Mouse (Mus musculus): ENCODE data around the gene Prkn. TPM values are rescaled to one million over a fixed set of nuclear protein-coding genes. Genes with fewer than 3 reads are reported as not detected.

The Prkn gene
- total and polyA plus RNA-seq, 2 experiments: 2.5 to 8.9 TPM

GRCm38 (mm10) chr17:11881110-11881820 is 1041.1 kb downstream of the Prkn start:
- TF ChIP-seq CTCF (IDR thresholded peaks at IDR 0.05; ENCODE audit: low read depth, low read length) (no peak), POLR2A (IDR thresholded peaks at IDR 0.05; ENCODE audit: extremely low read depth, insufficient read depth, low read length) (no peak)
- 81% methylated on average over 5 of the region's 5 CpGs for WGBS
- DNase-seq (ENCODE audit: extremely low read depth, low read depth, low spot score): no peak

DNA sequence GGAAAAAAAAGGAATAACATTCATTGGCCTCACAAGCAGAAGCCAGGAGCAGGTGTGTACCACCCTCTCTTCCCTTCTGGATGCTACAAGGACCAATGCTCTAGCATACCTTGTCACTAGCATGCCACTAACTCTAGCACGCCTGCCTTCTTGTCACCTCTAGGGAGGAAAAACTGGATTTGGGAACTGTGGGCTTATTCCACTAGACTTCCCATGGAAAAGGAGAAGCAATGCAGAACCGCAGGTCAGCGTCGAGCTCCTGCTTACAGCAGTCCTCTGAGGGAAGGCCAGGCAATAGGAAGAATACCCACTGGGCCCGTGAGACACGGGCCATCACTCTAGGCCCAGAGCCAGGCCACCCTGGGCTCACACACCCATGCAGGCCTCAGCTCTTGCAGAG is 1045.4 kb downstream of the Prkn start:
- no peaks in the 10 kb centered on the region for H3K27me3 ChIP-seq (ENCODE audit: control insufficient read depth, insufficient read depth, low read length)
- DNase-seq (ENCODE audit: extremely low read depth, low read depth, low spot score): no peak
- no peak overlapping the region for H3K9ac ChIP-seq (ENCODE audit: low read depth, low read length)
- 94% methylated on average over 6 of the region's 6 CpGs for WGBS
- no peaks in the 10 kb centered on the region for H3K36me3 ChIP-seq (ENCODE audit: control insufficient read depth, insufficient read depth, low read length)
- H3K4me1 ChIP-seq (ENCODE audit: control insufficient read depth, insufficient read depth, low read length): no peaks in the 10 kb centered on the region
- H3K79me2 ChIP-seq (ENCODE audit: control insufficient read depth, insufficient read depth, low read length): no peaks in the 10 kb centered on the region
- H3K27ac ChIP-seq (replicated peaks; ENCODE audit: insufficient read depth, low read depth, low read length): no peak overlapping the region
- no peak overlapping the region for H3K4me3 ChIP-seq (ENCODE audit: insufficient read depth, low read depth, low read length)
- TF ChIP-seq CTCF (IDR thresholded peaks at IDR 0.05; ENCODE audit: low read depth, low read length) (no peak), POLR2A (IDR thresholded peaks at IDR 0.05; ENCODE audit: extremely low read depth, insufficient read depth, low read length) (no peak)

More at GRCm38 (mm10) chr17:11881110-11881820, 1041.1 kb downstream of the Prkn start:
- no peaks in the 10 kb centered on the region for H3K27me3 ChIP-seq (ENCODE audit: control insufficient read depth, insufficient read depth, low read length)
- no peaks in the 10 kb centered on the region for H3K79me2 ChIP-seq (ENCODE audit: control insufficient read depth, insufficient read depth, low read length)
- no peak overlapping the region for H3K4me3 ChIP-seq (ENCODE audit: insufficient read depth, low read depth, low read length)
- no peaks in the 10 kb centered on the region for H3K36me3 ChIP-seq (ENCODE audit: control insufficient read depth, insufficient read depth, low read length)
- H3K27ac ChIP-seq (replicated peaks; ENCODE audit: insufficient read depth, low read depth, low read length): no peak overlapping the region
- H3K4me1 ChIP-seq (ENCODE audit: control insufficient read depth, insufficient read depth, low read length): no peaks in the 10 kb centered on the region
- no peak overlapping the region for H3K9ac ChIP-seq (ENCODE audit: low read depth, low read length)

DNA sequence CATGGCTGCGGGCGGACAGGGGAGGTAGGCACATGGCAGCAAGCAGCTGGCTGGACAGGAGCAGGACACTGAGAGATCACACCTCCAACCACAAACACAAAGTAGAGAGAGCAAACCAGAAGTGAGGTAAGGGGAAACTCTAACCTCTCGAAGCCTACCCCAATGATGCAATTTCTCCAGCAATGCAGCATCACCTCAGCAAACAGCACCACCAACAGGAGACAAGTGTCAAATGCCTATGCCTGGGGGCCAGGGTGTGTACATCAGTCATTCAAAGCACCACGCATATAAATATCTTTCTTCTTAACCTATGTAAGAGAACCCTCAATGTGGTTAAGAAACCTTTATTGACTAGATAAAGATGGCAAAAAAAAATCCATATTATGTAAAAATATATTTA is 1046.8 kb downstream of the Prkn start:
- no peak for TF ChIP-seq POLR2A (IDR thresholded peaks at IDR 0.05; ENCODE audit: extremely low read depth, insufficient read depth, low read length)
- TF ChIP-seq CTCF (IDR thresholded peaks at IDR 0.05; ENCODE audit: low read depth, low read length): no peak
- Histone ChIP-seq H3K79me2 (ENCODE audit: control insufficient read depth, insufficient read depth, low read length) (no peaks in the 10 kb centered on the region), H3K27ac (replicated peaks; ENCODE audit: insufficient read depth, low read depth, low read length) (no peak overlapping the region), H3K4me1 (ENCODE audit: control insufficient read depth, insufficient read depth, low read length) (no peaks in the 10 kb centered on the region), H3K9ac (ENCODE audit: low read depth, low read length) (no peak overlapping the region), H3K27me3 (ENCODE audit: control insufficient read depth, insufficient read depth, low read length) (no peaks in the 10 kb centered on the region), H3K36me3 (ENCODE audit: control insufficient read depth, insufficient read depth, low read length) (no peaks in the 10 kb centered on the region), H3K4me3 (ENCODE audit: insufficient read depth, low read depth, low read length) (no peak overlapping the region)
- no peak for DNase-seq (ENCODE audit: extremely low read depth, low read depth, low spot score)
- 80% methylated on average over 4 of the region's 4 CpGs for WGBS

DNA sequence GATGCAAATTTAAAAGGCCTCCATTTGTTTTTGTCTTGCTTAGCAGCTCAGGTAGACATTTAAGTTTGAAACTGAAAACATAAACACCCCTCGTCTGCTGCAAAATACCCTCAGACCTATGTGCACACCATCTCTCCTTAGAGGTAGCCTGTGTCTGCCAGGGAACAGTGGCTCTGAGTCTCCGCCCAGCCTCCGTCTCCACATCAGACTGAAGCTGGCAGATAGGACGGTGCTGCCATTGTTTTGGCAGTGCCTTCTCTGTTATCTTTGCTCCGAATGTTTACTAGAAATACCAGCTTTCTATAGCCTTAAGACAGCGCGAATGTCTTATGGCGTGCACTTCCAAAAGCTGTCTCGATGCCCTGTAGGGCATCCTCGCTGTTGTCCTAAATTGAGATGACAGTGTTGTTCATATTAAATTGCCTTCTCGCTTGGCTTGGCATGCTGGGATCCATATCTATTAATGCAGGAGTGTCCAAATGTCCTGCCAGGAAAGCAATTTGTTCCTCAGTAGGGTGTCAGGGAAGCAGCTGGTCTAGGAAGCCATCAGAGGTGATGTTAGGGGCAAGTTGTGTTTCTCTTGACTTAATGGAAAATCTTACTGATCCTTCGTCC is 1047.5 kb downstream of the Prkn start:
- Histone ChIP-seq H3K79me2 (ENCODE audit: control insufficient read depth, insufficient read depth, low read length) (no peaks in the 10 kb centered on the region), H3K9ac (ENCODE audit: low read depth, low read length) (no peak overlapping the region), H3K4me3 (ENCODE audit: insufficient read depth, low read depth, low read length) (no peak overlapping the region), H3K27me3 (ENCODE audit: control insufficient read depth, insufficient read depth, low read length) (no peaks in the 10 kb centered on the region), H3K36me3 (ENCODE audit: control insufficient read depth, insufficient read depth, low read length) (no peaks in the 10 kb centered on the region), H3K4me1 (ENCODE audit: control insufficient read depth, insufficient read depth, low read length) (no peaks in the 10 kb centered on the region), H3K27ac (replicated peaks; ENCODE audit: insufficient read depth, low read depth, low read length) (no peak overlapping the region)
- 80% methylated on average over 12 of the region's 12 CpGs for WGBS
- no peak for TF ChIP-seq CTCF (IDR thresholded peaks at IDR 0.05; ENCODE audit: low read depth, low read length)
- TF ChIP-seq POLR2A (IDR thresholded peaks at IDR 0.05; ENCODE audit: extremely low read depth, insufficient read depth, low read length): no peak
- DNase-seq (ENCODE audit: extremely low read depth, low read depth, low spot score): no peak

GRCm38 (mm10) chr17:11888806-11889205 is 1048.6 kb downstream of the Prkn start:
- H3K79me2 ChIP-seq (ENCODE audit: control insufficient read depth, insufficient read depth, low read length): no peaks in the 10 kb centered on the region
- H3K9ac ChIP-seq (ENCODE audit: low read depth, low read length): no peak overlapping the region
- H3K4me1 ChIP-seq (ENCODE audit: control insufficient read depth, insufficient read depth, low read length): no peaks in the 10 kb centered on the region
- TF ChIP-seq POLR2A (IDR thresholded peaks at IDR 0.05; ENCODE audit: extremely low read depth, insufficient read depth, low read length) (no peak), CTCF (IDR thresholded peaks at IDR 0.05; ENCODE audit: low read depth, low read length) (no peak)
- no peaks in the 10 kb centered on the region for H3K27me3 ChIP-seq (ENCODE audit: control insufficient read depth, insufficient read depth, low read length)
- H3K36me3 ChIP-seq (ENCODE audit: control insufficient read depth, insufficient read depth, low read length): no peaks in the 10 kb centered on the region
- no peak for DNase-seq (ENCODE audit: extremely low read depth, low read depth, low spot score)
- 90% methylated on average over 5 of the region's 5 CpGs for WGBS
- no peak overlapping the region for H3K4me3 ChIP-seq (ENCODE audit: insufficient read depth, low read depth, low read length)
- H3K27ac ChIP-seq (replicated peaks; ENCODE audit: insufficient read depth, low read depth, low read length): no peak overlapping the region

- H3K4me3 ChIP-seq (ENCODE audit: insufficient read depth, low read depth, low read length): no peak overlapping the region
- no peak for TF ChIP-seq POLR2A (IDR thresholded peaks at IDR 0.05; ENCODE audit: extremely low read depth, insufficient read depth, low read length)
- TF ChIP-seq CTCF (IDR thresholded peaks at IDR 0.05; ENCODE audit: low read depth, low read length): no peak
- DNase-seq (ENCODE audit: extremely low read depth, low read depth, low spot score): no peak
- no peaks in the 10 kb centered on the region for H3K36me3 ChIP-seq (ENCODE audit: control insufficient read depth, insufficient read depth, low read length)
- H3K4me1 ChIP-seq (ENCODE audit: control insufficient read depth, insufficient read depth, low read length): no peaks in the 10 kb centered on the region
- H3K79me2 ChIP-seq (ENCODE audit: control insufficient read depth, insufficient read depth, low read length): no peaks in the 10 kb centered on the region
- 85% methylated on average over 7 of the region's 7 CpGs for WGBS
- H3K27me3 ChIP-seq (ENCODE audit: control insufficient read depth, insufficient read depth, low read length): no peaks in the 10 kb centered on the region
- no peak overlapping the region for H3K27ac ChIP-seq (replicated peaks; ENCODE audit: insufficient read depth, low read depth, low read length)
- H3K9ac ChIP-seq (ENCODE audit: low read depth, low read length): no peak overlapping the region
Measured at GRCm38 (mm10) chr17:11900300-11900699, 1060.1 kb downstream of the Prkn start.

Data from liver, adult 2 months (tissue).